Mouse (Mus musculus) heart, adult 18-20 months (tissue): ENCODE results near the gene Dnaaf1. TPM values are rescaled to one million over a fixed set of nuclear protein-coding genes. Genes with fewer than 3 reads are reported as not detected.

ENCODE experiments used
- DNase-seq, 2 experiments: peaks; one replicate each; pipeline ENCODE4 v3.0.0; 2021 to 2022; ENCODE audit warnings: mixed read lengths in 1 of 2
- total RNA-seq, 2 experiments: library from RNA; stranded (reverse); gene quantifications; 2 replicates each; pipeline ENCODE4 v1.2.3; 2021

Dnaaf1 gene
- total RNA-seq, 2 experiments from 2014 or later = 0.15 TPM; not detected in 1

- DNase-seq = no peak
Measured at GRCm38 (mm10) chr8:119571135-119571534, 3.9 kb upstream of the Dnaaf1 start.

GRCm38 (mm10) chr8:119572411-119572810, 2.6 kb upstream of the Dnaaf1 start:
- DNase-seq = no peak

GRCm38 (mm10) chr8:119575366-119575726, 311 bp downstream of the Dnaaf1 start:
- DNase-seq = no peak

GRCm38 (mm10) chr8:119579096-119579495, 4.1 kb downstream of the Dnaaf1 start:
- no peak for DNase-seq

- no peak for DNase-seq
Measured at GRCm38 (mm10) chr8:119580441-119581161, 5.6 kb downstream of the Dnaaf1 start.

- DNase-seq = no peak
Measured at GRCm38 (mm10) chr8:119585901-119586300, 10.9 kb downstream of the Dnaaf1 start.

- no peak for DNase-seq
Measured at GRCm38 (mm10) chr8:119588321-119588720, 13.3 kb downstream of the Dnaaf1 start.

- no peak for DNase-seq
Measured at GRCm38 (mm10) chr8:119588844-119589243, 13.8 kb downstream of the Dnaaf1 start.

- no peak for DNase-seq
Measured at GRCm38 (mm10) chr8:119590348-119590747, 15.3 kb downstream of the Dnaaf1 start.

- DNase-seq = no peak
Measured at GRCm38 (mm10) chr8:119591456-119591855, 16.4 kb downstream of the Dnaaf1 start.

- DNase-seq = no peak
Measured at GRCm38 (mm10) chr8:119603771-119604170, 28.7 kb downstream of the Dnaaf1 start.

GRCm38 (mm10) chr8:119604398-119604803, 29.4 kb downstream of the Dnaaf1 start:
- DNase-seq = no peak

- peak; percentile 93 to 99 for DNase-seq
Measured at GRCm38 (mm10) chr8:119604996-119605395, 30.0 kb downstream of the Dnaaf1 start, which contains the start of gene Taf1c. TSS of gene Taf1c (minus strand) at chr8:119605222.

GRCm38 (mm10) chr8:119606224-119606623, 31.2 kb downstream of the Dnaaf1 start:
- no peak for DNase-seq

GRCm38 (mm10) chr8:119612471-119612870, 37.4 kb downstream of the Dnaaf1 start, which contains the start of gene Adad2:
TSS of gene Adad2 (plus strand) at chr8:119612747.
- DNase-seq = no peak

GRCm38 (mm10) chr8:119615096-119615495, 40.1 kb downstream of the Dnaaf1 start:
- no peak for DNase-seq

- no peak for DNase-seq
Measured at GRCm38 (mm10) chr8:119616358-119616757, 41.3 kb downstream of the Dnaaf1 start.

- DNase-seq = no peak
Measured at GRCm38 (mm10) chr8:119616811-119617210, 41.8 kb downstream of the Dnaaf1 start.

GRCm38 (mm10) chr8:119617586-119617985, 42.6 kb downstream of the Dnaaf1 start:
- DNase-seq = peak; percentile 59 to 77

GRCm38 (mm10) chr8:119618887-119619286, 43.9 kb downstream of the Dnaaf1 start:
- DNase-seq = no peak

GRCm38 (mm10) chr8:119620116-119620840, 45.2 kb downstream of the Dnaaf1 start:
- DNase-seq = no peak

GRCm38 (mm10) chr8:119620848-119621465, 45.9 kb downstream of the Dnaaf1 start:
- DNase-seq = peak; percentile 31 to 57

GRCm38 (mm10) chr8:119622555-119622954, 47.5 kb downstream of the Dnaaf1 start:
- no peak for DNase-seq
